Mouse (Mus musculus) brain, embryonic 18.5 days (tissue): Measurements from ENCODE around the gene Sbf1.

Experiments used
- DNase-seq: peaks from one replicate; pipeline ENCODE4 v3.0.0-alpha.2; 2012; ENCODE audit warnings: low read depth, low spot score

Sbf1 gene

GRCm38 (mm10) chr15:89315190-89315731, at the start of gene Sbf1:
Sbf1 (minus strand) TSS chr15:89315311.
- DNase-seq, result peak; percentile 91

GRCm38 (mm10) chr15:89363051-89363450, 47.9 kb upstream of the Sbf1 start:
- DNase-seq, result no peak

- DNase-seq, result no peak
These were observed 43.7 kb upstream of the Sbf1 start for GRCm38 (mm10) chr15:89358784-89359183.

GRCm38 (mm10) chr15:89356372-89356771, 41.3 kb upstream of the Sbf1 start:
- DNase-seq, result peak; percentile 59

GRCm38 (mm10) chr15:89355241-89356187, 40.4 kb upstream of the Sbf1 start, which contains the start of the genes Lmf2 and Ncaph2:
Lmf2 (minus strand) TSS chr15:89355659.
Ncaph2 (plus strand) TSS chr15:89355719.
- peak; percentile 90 for DNase-seq

GRCm38 (mm10) chr15:89354455-89354854, 39.3 kb upstream of the Sbf1 start:
- no peak for DNase-seq

GRCm38 (mm10) chr15:89353837-89354236, 38.7 kb upstream of the Sbf1 start:
- no peak for DNase-seq

- DNase-seq, result no peak
These were observed 37.7 kb upstream of the Sbf1 start for GRCm38 (mm10) chr15:89352795-89353194.

GRCm38 (mm10) chr15:89352054-89352453, 36.9 kb upstream of the Sbf1 start:
- no peak for DNase-seq

- DNase-seq, result no peak
These were observed 36.2 kb upstream of the Sbf1 start for GRCm38 (mm10) chr15:89351302-89351701.

- DNase-seq, result no peak
These were observed 35.3 kb upstream of the Sbf1 start for GRCm38 (mm10) chr15:89350447-89350846.

- DNase-seq, result no peak
These were observed 28.2 kb upstream of the Sbf1 start for GRCm38 (mm10) chr15:89343325-89343724.

GRCm38 (mm10) chr15:89341678-89342077, 26.6 kb upstream of the Sbf1 start:
- DNase-seq, result no peak

- no peak for DNase-seq
These were observed 25.0 kb upstream of the Sbf1 start for GRCm38 (mm10) chr15:89340136-89340535.

- DNase-seq, result no peak
These were observed 24.6 kb upstream of the Sbf1 start for GRCm38 (mm10) chr15:89339696-89340095.

- no peak for DNase-seq
These were observed 21.3 kb upstream of the Sbf1 start for GRCm38 (mm10) chr15:89336422-89336821.

GRCm38 (mm10) chr15:89334774-89335537, 19.8 kb upstream of the Sbf1 start:
- no peak for DNase-seq

- DNase-seq, result no peak
These were observed 19.2 kb upstream of the Sbf1 start, which contains the start of gene Miox for GRCm38 (mm10) chr15:89334271-89334670. Miox (plus strand) TSS chr15:89334398.

GRCm38 (mm10) chr15:89326441-89326840, 11.3 kb upstream of the Sbf1 start:
- DNase-seq, result no peak

GRCm38 (mm10) chr15:89323656-89324055, 8.5 kb upstream of the Sbf1 start:
- DNase-seq, result no peak

GRCm38 (mm10) chr15:89322670-89323522, 7.8 kb upstream of the Sbf1 start, which contains the start of gene Adm2:
Adm2 (plus strand) TSS chr15:89322720.
- no peak for DNase-seq
